Mouse (Mus musculus): ENCODE data around the gene Tsfm. TPM values are rescaled to one million over a fixed set of nuclear protein-coding genes. Genes with fewer than 3 reads are reported as not detected.

Gene Tsfm
- total and polyA plus RNA-seq, 2 experiments from 2014 or later = 82.5 to 94.6 TPM

- H3K4me2 ChIP-seq (ENCODE audit: low read depth, low read length) = no peak overlapping the region
- H3K4me3 ChIP-seq (ENCODE audit: low read depth, low read length) = no peak overlapping the region
- no peaks in the 10 kb centered on the region for H3K9me3 ChIP-seq (replicated peaks; ENCODE audit: control insufficient read depth, low read length)
- H3K36me3 ChIP-seq (replicated peaks; ENCODE audit: control insufficient read depth, insufficient read depth, low read length) = peaks cover 51% of the 10 kb centered on the region
- 53% methylated on average over 3 of the region's 3 CpGs for WGBS
- H3K27ac ChIP-seq (ENCODE audit: low read depth) = no peak overlapping the region
- DNase-seq (ENCODE audit: low spot score) = no peak
- H3K27me3 ChIP-seq (ENCODE audit: control insufficient read depth, insufficient read depth, low read length) = no peaks in the 10 kb centered on the region
- H3K9ac ChIP-seq (replicated peaks; ENCODE audit: low read depth, low read length) = no peak overlapping the region
- TF ChIP-seq EP300 (IDR thresholded peaks at IDR 0.05; ENCODE audit: low read depth) (no peak), CTCF (IDR thresholded peaks at IDR 0.05; ENCODE audit: low read depth) (no peak)
- no peak for ATAC-seq (ENCODE audit: insufficient read depth, low read depth)
- H3K4me1 ChIP-seq (ENCODE audit: control insufficient read depth, insufficient read depth) = peaks cover 33% of the 10 kb centered on the region
Measured at GRCm38 (mm10) chr10:126991676-126992075, 39.0 kb downstream of the Tsfm start.

GRCm38 (mm10) chr10:126990313-126991056 lies 40.2 kb downstream of the Tsfm start:
- H3K27me3 ChIP-seq (ENCODE audit: control insufficient read depth, insufficient read depth, low read length) = no peaks in the 10 kb centered on the region
- peak; percentile 94 for DNase-seq (ENCODE audit: low spot score)
- H3K27ac ChIP-seq (ENCODE audit: low read depth) = peak overlapping the region; percentile 47; the same call in 1 of the 2 replicates
- H3K9ac ChIP-seq (replicated peaks; ENCODE audit: low read depth, low read length) = 0 out of 2 replicates have a peak overlapping the region, but pooled peaks have one; percentile 18
- ATAC-seq (ENCODE audit: insufficient read depth, low read depth) = peak; percentile 78
- WGBS = 23% methylated on average over 7 of the region's 7 CpGs
- peaks cover 43% of the 10 kb centered on the region for H3K36me3 ChIP-seq (replicated peaks; ENCODE audit: control insufficient read depth, insufficient read depth, low read length)
- H3K4me2 ChIP-seq (ENCODE audit: low read depth, low read length) = 0 out of 2 replicates have a peak overlapping the region, but pooled peaks have one; percentile 2
- H3K9me3 ChIP-seq (replicated peaks; ENCODE audit: control insufficient read depth, low read length) = no peaks in the 10 kb centered on the region
- TF ChIP-seq CTCF (IDR thresholded peaks at IDR 0.05; ENCODE audit: low read depth) = peak; percentile 89
- TF ChIP-seq EP300 (IDR thresholded peaks at IDR 0.05; ENCODE audit: low read depth) = no peak
- peaks cover 45% of the 10 kb centered on the region for H3K4me1 ChIP-seq (ENCODE audit: control insufficient read depth, insufficient read depth)
- H3K4me3 ChIP-seq (ENCODE audit: low read depth, low read length) = no peak overlapping the region

- no peak overlapping the region for H3K4me2 ChIP-seq (ENCODE audit: low read depth, low read length)
- H3K4me1 ChIP-seq (ENCODE audit: control insufficient read depth, insufficient read depth) = peaks cover 63% of the 10 kb centered on the region
- peaks cover 25% of the 10 kb centered on the region for H3K36me3 ChIP-seq (replicated peaks; ENCODE audit: control insufficient read depth, insufficient read depth, low read length)
- DNase-seq (ENCODE audit: low spot score) (no peak), ATAC-seq (ENCODE audit: insufficient read depth, low read depth) (no peak)
- no peak overlapping the region for H3K4me3 ChIP-seq (ENCODE audit: low read depth, low read length)
- H3K27me3 ChIP-seq (ENCODE audit: control insufficient read depth, insufficient read depth, low read length) = no peaks in the 10 kb centered on the region
- no peaks in the 10 kb centered on the region for H3K9me3 ChIP-seq (replicated peaks; ENCODE audit: control insufficient read depth, low read length)
- H3K9ac ChIP-seq (replicated peaks; ENCODE audit: low read depth, low read length) = 0 out of 2 replicates have a peak overlapping the region, but pooled peaks have one; percentile 11
- no peak for TF ChIP-seq CTCF (IDR thresholded peaks at IDR 0.05; ENCODE audit: low read depth)
- TF ChIP-seq EP300 (IDR thresholded peaks at IDR 0.05; ENCODE audit: low read depth) = no peak
- WGBS = 28% methylated on average over 5 of the region's 5 CpGs
- H3K27ac ChIP-seq (ENCODE audit: low read depth) = peak overlapping the region; percentile 82
Measured at GRCm38 (mm10) chr10:126988513-126989165, 42.0 kb downstream of the Tsfm start.

- Histone ChIP-seq H3K36me3 (replicated peaks; ENCODE audit: control insufficient read depth, insufficient read depth, low read length) (peaks cover 13% of the 10 kb centered on the region), H3K4me1 (ENCODE audit: control insufficient read depth, insufficient read depth) (peaks cover 75% of the 10 kb centered on the region), H3K9ac (replicated peaks; ENCODE audit: low read depth, low read length) (no peak overlapping the region), H3K27me3 (ENCODE audit: control insufficient read depth, insufficient read depth, low read length) (no peaks in the 10 kb centered on the region), H3K4me3 (ENCODE audit: low read depth, low read length) (no peak overlapping the region), H3K27ac (ENCODE audit: low read depth) (peak overlapping the region; percentile 82), H3K4me2 (ENCODE audit: low read depth, low read length) (peak overlapping the region; percentile 46), H3K9me3 (replicated peaks; ENCODE audit: control insufficient read depth, low read length) (no peaks in the 10 kb centered on the region)
- DNase-seq (ENCODE audit: low spot score) (no peak), ATAC-seq (ENCODE audit: insufficient read depth, low read depth) (no peak)
- 42% methylated on average over 8 of the region's 8 CpGs for WGBS
- TF ChIP-seq CTCF (IDR thresholded peaks at IDR 0.05; ENCODE audit: low read depth) (no peak), EP300 (IDR thresholded peaks at IDR 0.05; ENCODE audit: low read depth) (no peak)
Measured at GRCm38 (mm10) chr10:126987183-126988118, 43.2 kb downstream of the Tsfm start.

- ATAC-seq (ENCODE audit: insufficient read depth, low read depth) = peak; percentile 83
- peak overlapping the region; percentile 46 for H3K4me2 ChIP-seq (ENCODE audit: low read depth, low read length)
- no peaks in the 10 kb centered on the region for H3K27me3 ChIP-seq (ENCODE audit: control insufficient read depth, insufficient read depth, low read length)
- H3K36me3 ChIP-seq (replicated peaks; ENCODE audit: control insufficient read depth, insufficient read depth, low read length) = peaks cover 4% of the 10 kb centered on the region
- H3K4me1 ChIP-seq (ENCODE audit: control insufficient read depth, insufficient read depth) = peaks cover 84% of the 10 kb centered on the region
- no peak overlapping the region for H3K4me3 ChIP-seq (ENCODE audit: low read depth, low read length)
- H3K9ac ChIP-seq (replicated peaks; ENCODE audit: low read depth, low read length) = no peak overlapping the region
- H3K27ac ChIP-seq (ENCODE audit: low read depth) = peak overlapping the region; percentile 82
- peak; percentile 93 for DNase-seq (ENCODE audit: low spot score)
- H3K9me3 ChIP-seq (replicated peaks; ENCODE audit: control insufficient read depth, low read length) = no peaks in the 10 kb centered on the region
- TF ChIP-seq EP300 (IDR thresholded peaks at IDR 0.05; ENCODE audit: low read depth) (peak; percentile 59; the same call in 1 of the 2 replicates), CTCF (IDR thresholded peaks at IDR 0.05; ENCODE audit: low read depth) (no peak)
- WGBS = 14% methylated on average over 4 of the region's 4 CpGs
Measured at GRCm38 (mm10) chr10:126986541-126986961, 44.1 kb downstream of the Tsfm start.
